Mouse (Mus musculus): Measurements from ENCODE around the gene Slc17a2.

Gene Slc17a2

DNA sequence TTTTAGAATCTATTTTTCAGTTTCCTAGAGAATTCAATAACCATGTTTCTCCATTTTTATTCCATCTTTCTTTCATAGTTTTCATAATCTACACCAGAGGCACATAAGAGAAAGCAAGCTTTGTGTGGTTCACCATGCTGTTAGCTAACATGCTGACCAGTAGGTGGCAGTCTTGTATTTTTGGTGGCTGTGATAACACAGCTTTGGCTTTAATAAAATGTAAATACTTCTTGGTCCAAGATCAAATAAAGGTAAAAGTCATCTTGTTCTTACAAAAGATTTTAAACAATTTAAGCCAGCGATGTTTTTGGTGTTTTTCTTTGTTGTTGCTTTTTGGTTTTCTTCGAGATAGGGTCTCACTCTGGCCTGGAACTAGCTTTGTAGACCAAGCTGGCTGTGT lies 14.3 kb upstream of the Slc17a2 start:
- peak; percentile 49 for DNase-seq (ENCODE audit: low read depth, low spot score)

DNA sequence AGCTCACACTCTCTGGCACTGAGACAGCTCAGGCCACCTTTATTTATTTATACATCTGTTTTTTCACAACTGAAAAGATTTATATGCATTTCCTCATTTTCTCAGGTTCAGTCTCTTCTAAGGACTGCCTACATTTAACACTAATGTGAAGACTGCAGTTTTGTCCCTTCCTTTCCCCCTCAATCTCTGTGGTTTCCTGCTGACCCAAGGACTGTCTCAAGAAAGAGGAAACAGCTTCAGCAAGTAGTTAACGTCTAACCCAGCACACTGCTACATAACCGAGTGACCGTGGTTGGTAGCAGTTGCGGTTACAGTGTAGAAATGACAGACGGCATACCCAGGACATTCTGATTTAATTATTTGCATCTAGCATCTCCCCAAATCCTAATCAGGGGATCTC lies 7.4 kb upstream of the Slc17a2 start:
- DNase-seq (ENCODE audit: low read depth, low spot score): no peak

DNA sequence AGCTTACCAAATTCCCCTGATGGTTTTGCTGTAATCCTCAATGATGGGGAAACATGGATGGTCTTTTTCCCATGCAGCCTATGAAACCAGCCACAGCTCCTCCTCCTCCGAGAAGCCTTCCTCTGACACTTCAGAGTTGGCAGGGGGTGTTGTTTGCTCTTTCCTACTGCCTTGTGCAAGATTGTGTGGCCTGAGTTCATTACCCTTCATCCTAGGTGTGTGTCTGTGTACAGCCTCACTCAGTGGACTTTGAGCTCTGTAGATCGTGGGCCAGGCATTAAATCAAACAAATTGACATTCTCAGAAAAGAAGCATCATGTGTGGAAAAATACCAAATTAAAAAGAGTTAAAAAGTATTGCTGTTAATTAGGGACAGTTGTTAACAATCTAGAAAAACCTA lies 2.3 kb upstream of the Slc17a2 start:
- DNase-seq (ENCODE audit: low read depth, low spot score): no peak

DNA sequence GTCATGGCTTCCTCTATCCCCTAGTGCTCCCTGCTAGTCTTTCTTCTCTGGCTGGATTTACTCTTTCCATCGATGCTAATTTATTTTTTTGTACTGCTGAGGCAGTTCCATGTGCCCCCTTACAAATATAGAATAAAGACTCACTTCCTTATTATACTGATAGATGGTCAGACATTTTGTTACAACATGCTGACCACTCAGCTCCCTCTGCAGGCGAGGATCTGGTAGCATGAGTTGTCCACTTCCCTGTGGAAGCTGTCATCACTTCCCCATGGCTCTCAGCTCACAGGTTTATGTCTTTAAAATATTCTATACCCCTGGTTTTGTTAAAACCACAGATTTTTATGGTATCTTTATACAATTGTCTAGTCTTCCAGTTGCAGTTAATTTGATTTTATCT lies 9.4 kb downstream of the Slc17a2 start:
- peak; percentile 6 for DNase-seq (ENCODE audit: low read depth, low spot score)

DNA sequence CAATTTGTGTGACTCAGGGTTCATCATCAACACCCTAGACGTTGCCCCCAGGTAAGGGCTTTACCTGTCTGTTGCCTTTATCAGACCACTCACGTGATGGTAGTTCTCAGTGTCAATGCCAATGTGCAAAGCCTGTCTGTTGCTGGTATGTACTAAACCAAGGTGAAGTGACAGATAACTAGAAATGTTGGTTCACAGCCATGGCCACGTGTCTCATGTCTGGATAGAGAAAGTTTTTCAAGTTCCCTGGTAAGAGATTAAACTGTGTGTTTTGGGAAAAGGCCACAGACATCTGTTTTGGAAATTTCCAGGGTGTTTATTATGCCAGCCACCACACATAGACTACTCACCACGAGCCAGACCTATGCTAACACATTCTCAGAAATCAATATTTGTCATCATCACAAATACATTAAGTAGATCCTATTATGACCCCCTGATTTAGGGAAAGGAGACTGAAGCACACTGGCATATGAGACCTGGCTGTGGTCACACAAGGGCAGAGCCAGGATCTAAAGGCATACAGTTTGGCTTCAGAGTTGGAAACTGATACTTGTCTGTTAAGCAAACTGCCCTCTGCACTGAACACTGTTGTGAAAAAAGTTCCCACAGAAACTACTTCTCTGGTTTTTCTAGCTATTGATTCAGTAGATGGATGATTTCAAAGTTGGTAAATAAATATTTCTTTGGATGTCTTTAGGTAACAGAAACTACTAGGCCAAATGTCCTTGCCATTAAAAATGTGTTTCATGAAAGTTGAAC lies 13.6 kb downstream of the Slc17a2 start:
- no peak for DNase-seq (ENCODE audit: low read depth, low spot score)

DNA sequence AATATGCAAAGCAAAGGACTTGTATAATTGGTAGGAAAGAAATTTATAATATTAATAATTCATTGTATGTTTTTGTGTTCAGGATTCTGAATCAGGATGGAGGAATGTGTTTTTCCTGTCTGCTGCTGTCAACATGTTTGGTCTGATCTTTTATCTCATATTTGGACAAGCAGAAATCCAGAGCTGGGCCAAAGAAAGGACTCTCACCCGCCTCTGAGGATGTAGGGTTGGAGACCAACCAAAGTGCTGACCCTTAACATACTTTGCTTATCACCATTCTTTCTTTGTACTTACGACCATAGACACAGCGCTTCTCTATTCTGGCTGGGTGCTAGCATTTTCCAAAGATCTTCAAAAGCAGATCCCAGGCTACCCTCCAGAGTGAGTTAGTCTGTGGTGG lies 15.4 kb downstream of the Slc17a2 start:
- no peak for DNase-seq (ENCODE audit: low read depth, low spot score)

DNA sequence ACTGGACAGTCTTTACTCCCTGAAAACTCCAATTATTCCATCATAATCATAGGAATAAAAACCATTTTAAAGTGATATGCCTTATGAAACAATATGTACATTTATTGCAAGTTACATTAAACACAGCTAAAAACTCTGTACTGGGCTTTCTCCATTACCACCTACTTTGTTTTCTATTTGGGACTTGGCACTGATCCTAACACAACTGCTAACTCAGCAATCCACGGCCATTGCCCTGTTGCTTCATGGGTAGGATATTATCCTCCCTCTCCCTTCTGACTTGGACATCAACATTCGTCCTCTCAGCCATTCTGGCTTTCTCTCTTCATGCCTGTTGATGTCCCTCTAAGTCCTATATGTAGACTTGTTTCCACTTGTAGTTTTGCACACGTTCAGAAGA lies 19.8 kb downstream of the Slc17a2 start:
- DNase-seq (ENCODE audit: low read depth, low spot score): no peak

DNA sequence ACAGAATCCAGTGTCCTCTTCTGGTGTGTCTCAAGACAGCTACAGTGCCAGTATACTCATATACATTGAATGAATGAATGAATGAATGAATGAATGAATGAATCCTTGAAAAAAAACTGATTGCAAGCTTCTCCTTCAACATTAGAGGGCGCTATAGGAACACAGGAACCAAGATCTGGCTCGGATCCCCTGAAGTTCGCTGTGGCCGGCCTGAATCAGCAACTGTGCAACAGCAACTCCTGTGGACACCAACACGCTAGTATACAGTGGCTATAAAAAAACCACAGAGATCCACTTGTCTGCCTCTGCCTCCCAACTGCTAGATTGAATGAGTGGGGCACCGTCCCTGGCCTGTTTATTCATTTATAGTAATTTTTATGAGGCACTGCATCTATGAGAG lies 26.3 kb downstream of the Slc17a2 start:
- DNase-seq (ENCODE audit: low read depth, low spot score): peak; percentile 52

DNA sequence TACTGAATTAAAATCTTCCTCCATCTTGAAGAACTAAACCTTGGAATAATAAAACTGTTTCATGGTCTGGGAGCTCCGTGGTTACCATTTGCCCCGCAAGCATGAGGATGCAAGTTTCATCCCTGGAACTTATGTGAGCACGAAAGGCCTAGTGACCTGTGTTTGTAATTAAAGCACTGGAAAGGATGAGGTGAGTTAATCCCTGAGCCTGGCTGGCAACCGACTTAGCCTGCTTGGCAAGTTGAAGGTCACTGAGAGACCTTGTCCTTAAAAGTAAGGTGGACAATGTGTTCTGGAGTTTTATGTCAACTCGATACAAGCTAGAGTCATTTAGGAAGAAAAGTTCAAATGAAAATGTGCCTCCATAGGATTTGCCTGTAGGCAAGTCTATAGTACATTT lies 28.0 kb downstream of the Slc17a2 start:
- DNase-seq (ENCODE audit: low read depth, low spot score): no peak

DNA sequence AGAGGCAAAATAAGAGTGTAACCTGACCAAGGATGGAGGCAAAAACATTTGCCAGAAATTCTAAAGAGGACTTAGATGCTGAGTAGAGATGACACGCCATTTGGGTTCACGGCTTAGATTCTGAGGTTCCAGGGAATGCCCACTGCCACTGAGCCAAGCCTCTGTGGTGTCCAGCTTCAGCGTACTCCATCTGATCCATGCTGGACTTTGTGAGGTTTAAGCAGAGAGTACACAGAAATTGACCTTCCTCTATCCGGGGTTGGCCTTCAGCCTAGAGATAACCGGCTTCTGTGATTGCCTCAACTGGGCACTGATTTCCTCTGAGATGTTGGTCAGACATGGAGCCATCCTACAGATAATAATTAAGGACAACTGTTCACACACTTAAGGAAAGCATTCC lies 29.8 kb downstream of the Slc17a2 start:
- no peak for DNase-seq (ENCODE audit: low read depth, low spot score)

DNA sequence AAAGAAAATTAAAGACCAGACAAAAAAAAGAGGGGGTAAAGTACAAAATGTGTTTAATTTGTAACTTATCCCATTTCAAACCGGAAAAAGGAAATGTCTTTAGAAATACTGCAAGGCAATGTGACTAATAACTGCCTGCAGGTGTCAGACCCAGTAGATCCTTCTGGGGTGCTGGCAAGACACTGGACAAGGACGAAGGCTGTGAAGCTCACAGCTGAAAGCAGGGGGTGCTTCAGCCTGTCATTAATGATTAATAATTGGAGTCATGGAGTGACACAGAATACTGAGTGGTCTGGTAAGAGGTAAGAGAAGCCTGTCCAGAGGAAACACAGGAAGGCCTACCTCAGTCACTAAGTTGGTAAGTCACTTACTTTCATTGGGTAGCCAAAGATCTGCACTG lies 32.5 kb downstream of the Slc17a2 start, which contains the start of gene Slc17a3:
Gene Slc17a3, plus strand, starts transcription at position 127 of the 400 bp plus-strand sequence.
- no peak for DNase-seq (ENCODE audit: low read depth, low spot score)

DNA sequence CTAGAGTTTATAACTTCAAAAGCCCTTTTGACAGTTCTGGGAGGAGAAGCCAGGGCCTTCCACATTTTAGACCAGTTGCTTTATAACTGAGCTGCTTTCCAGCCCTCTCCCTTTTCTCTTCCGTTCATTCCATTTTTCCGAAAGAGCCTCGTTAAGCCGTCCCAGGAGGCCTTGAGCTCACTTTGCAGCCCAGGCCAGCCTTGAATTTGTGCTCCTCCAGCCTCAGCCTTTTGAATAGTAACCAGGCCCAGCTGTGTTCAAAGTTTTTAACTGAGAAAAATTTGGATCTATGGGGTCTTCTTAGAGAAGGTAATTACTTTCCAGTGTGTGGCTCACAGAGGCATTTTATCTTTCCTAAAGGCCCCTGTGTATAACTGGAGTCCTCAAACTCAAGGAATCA lies 39.1 kb downstream of the Slc17a2 start:
- no peak for DNase-seq (ENCODE audit: low read depth, low spot score)

DNA sequence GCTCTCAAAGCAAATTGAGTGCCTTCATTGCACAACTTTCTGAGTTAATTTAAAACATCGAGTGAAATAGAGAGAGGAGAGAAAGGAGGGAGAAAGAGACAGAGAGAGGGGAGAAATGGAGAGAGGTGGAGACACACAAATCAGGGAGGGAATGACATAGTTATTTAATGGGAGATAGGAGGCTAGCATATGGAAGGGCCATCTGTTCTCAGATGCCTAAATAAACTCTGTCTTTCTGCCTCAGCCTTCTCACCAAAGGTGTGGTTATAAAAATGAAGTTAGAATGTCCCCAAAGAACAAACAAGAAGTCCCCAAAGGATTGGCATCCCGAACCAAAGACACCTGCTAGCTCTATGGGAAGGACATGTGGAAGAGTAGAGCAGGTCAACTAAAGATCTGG lies 42.5 kb downstream of the Slc17a2 start:
- no peak for DNase-seq (ENCODE audit: low read depth, low spot score)

DNA sequence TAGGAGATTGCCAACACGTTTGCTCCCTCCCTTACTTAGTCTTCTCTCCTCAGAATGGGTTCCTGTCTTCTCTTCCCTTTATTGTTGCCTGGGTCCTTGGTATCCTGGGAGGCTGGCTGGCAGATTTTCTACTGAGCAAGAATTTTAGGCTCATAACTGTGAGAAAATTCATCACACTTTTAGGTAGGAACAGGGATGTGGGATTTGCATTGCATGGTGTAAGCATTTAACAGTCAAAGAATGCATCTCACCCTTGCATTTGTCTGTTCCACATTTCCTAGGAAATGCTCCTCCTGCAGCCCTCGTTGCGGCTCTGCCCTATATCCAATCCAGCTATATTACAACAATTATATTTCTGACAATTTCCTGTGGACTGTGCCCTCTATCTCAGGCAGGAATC lies 49.6 kb downstream of the Slc17a2 start:
- no peak for DNase-seq (ENCODE audit: low read depth, low spot score)

DNA sequence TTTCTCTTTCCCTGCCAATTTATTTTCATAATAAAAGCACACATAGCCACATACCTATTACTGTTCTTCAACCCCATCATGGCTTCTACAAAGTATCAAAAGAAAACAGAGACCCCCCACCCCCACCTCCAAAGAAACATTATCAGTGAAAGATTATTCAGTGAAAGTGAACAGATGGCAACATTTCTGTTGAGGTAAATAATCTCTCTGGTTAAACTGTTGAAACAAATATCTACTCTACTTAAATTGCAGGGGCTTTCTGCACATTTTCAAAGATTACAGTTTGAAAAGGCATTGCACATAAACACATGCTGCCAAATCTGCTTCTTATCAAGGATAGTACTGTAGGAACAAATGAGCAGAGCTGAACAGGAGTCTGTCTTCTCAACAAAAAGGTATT lies 55.0 kb downstream of the Slc17a2 start:
- DNase-seq (ENCODE audit: low read depth, low spot score): no peak

DNA sequence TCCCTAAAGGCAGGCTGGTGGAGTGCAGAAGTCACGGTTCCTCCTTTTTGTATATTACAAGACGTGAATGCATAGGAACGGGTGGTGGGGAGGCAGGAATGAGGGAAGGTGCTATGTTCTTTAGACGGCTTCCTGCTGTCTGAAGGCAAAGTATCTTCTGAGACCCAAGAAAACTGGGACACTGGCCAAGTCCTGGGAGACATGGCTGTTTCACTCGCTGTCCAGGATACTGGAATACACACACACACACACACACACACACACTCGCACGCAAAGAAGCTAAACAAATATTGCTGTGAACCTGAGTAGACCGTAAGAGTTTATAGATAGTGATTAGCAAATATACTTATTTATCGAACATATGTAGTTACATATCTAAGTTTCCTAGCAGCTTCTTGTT lies 57.9 kb downstream of the Slc17a2 start:
- DNase-seq (ENCODE audit: low read depth, low spot score): no peak

DNA sequence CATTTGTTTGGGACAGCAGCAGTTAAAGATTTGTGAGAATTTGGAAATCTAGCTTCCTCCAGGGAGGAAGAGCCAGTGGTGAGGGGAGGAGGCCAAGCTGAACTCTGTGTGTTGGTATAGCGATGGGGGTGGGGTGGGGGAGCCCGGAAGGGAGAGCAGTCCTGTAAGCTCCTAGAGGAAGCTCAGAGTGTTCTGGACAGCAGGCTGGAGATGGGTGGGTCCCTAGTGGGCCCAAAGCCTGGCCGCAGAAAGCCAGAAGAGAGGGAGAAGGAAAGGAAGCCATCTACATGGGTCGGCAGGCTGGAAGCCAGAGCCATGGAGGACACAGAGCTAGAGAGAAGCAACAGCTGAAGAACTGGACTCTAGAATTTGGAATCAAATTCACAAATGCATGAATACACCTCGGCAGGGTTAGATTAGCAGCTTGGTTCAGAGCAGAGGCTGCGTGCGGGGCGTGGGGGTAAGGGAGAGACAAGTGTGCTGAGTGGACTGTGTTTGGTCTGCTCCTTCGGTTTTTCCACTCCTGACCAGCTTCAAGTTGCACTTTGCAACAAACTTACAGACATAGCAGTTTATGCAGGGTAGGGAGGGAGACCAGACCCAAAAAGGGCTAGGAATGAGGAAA lies 59.4 kb downstream of the Slc17a2 start:
- no peak for DNase-seq (ENCODE audit: low read depth, low spot score)

DNA sequence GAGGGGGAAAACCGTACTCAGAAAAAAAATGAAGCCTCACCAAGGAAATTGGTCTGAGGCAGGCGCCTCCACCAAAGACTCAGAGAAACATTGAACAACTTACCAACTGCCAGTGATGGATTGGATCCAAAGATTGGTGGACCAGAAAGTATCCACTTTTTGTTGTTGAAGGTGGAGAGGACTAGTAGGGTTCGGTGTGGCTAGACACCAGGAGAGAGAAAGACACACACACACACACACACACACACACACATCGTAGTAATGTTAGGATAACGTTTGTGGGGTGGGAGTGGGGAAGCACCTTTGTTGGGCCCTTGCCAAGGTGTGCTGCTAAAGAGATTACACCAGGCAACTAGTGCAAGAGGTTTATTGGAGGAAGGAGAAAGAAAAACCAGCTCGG lies 60.2 kb downstream of the Slc17a2 start:
- DNase-seq (ENCODE audit: low read depth, low spot score): no peak

DNA sequence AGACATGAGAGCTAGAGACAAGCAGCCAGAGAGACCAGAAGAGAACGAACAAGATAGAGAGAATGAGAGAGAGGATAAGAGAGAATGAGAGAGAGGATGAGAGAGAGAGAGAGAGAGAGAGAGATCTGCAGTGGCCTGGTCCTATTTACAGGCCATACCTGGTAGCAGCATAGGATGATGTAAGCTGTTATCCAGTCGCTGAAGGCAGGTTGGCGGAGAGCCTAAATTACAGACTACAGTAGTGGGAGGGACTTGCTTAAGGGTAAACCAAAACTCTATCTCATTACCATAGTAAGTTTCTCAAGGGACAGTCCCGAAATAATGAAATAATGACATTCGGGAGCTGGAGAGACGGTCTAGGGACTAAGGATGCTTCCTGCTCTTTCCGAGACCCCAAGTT lies 60.6 kb downstream of the Slc17a2 start, which contains the start of gene Slc17a1:
Gene Slc17a1, plus strand, starts transcription at position 346 of the 400 bp plus-strand sequence.
- no peak for DNase-seq (ENCODE audit: low read depth, low spot score)

DNA sequence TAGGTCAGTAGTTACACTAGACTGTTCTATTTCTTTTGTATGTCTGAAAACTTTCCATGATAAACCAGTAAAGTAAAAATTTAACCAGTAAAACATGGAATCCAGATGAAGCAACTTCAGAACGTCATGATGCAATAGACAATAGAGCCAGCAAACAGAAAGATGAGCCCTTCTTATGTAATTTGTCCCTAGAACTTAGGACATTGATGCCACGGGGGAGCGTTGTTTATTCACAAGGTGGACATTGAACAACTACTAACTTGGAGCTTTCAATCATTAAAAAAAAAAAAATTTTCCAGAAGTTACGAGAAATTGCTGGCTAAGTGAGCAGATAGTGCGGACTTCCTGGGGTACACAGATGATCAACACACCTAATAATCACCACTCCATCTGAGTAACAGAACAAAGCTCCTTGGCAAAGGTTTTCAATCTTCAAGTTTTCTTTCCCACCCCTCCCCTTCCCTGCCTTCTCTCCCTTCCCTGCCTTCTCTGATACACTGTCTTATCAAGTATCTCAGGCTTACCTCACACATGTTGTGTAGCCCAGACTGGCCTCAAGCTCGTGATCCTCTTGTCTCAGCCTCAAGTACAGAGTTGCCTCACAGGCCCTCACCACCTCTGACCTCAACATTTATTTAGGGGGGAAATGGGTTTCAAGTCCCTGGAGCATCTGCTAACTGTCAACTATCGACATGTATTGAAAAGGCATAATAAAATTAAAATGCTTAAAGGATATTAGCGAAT lies 62.2 kb downstream of the Slc17a2 start:
- no peak for DNase-seq (ENCODE audit: low read depth, low spot score)

DNA sequence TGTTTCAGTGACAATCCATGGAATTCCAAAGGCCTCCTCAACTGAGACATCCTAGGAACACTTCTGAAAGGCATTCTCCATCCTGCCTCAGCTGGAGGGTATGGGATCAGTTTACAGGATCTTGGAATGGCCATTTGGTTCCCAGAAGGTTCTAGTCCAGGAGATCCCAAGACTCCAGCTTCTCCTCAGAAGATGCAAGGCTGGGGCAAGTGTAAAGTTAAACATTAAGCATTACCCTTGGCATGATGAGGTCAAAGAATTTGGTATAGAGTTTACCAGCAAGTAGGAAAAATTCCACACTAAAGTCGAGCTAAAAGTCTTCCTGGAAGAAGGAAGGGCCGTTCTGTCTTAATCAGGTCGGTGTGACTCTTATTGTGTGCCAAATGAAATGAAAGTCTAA lies 63.2 kb downstream of the Slc17a2 start:
- no peak for DNase-seq (ENCODE audit: low read depth, low spot score)

DNA sequence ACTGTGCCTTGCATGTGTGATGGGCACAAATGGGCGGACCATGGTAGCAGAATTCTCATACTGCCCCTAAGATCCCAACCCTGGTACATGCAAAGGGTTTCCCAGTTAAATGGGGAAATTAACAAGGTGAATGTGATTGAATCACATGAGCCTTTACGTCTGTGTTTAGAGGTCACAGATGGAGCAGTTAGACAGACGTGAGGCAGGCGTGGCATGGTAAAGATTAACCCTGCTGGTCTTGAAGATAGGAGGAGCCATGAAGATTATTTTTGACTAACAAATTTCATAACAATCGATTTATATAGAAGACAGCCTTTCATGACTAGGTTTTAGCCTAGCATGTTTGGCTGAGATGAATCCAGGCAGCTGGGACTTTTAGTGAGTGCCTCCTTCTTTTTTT lies 66.3 kb downstream of the Slc17a2 start:
- no peak for DNase-seq (ENCODE audit: low read depth, low spot score)

All from ES-CJ7 (cell line).